Mouse (Mus musculus) myocyte (in vitro differentiated cells): ENCODE results near the gene Ap4s1.

Source experiments
- E2F4 ChIP-seq: IDR thresholded peaks from one replicate; pipeline ENCODE4 v1.6.1; 2011; ENCODE audit warnings: mild to moderate bottlenecking, control low read depth, moderate library complexity; ENCODE audit not compliant: insufficient read depth
- POLR2A ChIP-seq: IDR thresholded peaks from one replicate; pipeline ENCODE4 v1.6.1; 2011; ENCODE audit warnings: low read depth, mild to moderate bottlenecking, control low read depth, moderate library complexity; ENCODE audit not compliant: insufficient read length
- TCF12 ChIP-seq: IDR thresholded peaks from one replicate; pipeline ENCODE4 v1.6.1; 2011; ENCODE audit warnings: mild to moderate bottlenecking, control low read depth; ENCODE audit not compliant: poor library complexity, insufficient read depth, severe bottlenecking

DNA sequence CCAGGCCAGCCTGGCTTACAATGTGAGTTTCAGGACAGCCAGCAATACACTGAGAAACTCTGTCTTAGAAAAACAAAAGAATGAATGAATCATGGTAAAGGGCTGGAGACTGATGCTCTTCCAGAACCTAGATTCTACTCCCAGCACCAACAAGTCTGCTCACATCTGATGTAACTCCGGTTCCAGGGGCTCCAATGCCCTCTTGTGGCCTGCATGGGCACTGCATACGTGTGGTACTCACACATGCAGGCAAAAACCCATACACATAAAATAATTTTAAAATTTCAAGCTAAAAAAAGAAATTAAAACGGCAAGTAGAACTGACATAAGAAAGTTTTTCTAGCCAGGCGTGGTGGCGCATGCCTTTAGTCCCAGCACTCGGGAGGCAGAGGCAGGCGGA, 94.0 kb downstream of the Ap4s1 start:
- TF ChIP-seq TCF12 (no peak), POLR2A (no peak), E2F4 (no peak)
